Mouse (Mus musculus) heart, adult 10 weeks (tissue): Measurements from ENCODE around the gene Mycbpap. TPM values are rescaled to one million over a fixed set of nuclear protein-coding genes. Genes with fewer than 3 reads are reported as not detected.

Experiments used
- polyA plus RNA-seq: library from polyadenylated mRNA; stranded (reverse); fragments of 350-450 nt; fragmentation: Illumina TruSeq; extraction: RNeasy Lipid Tissue Mini Kit (QIAGEN cat#74804); gene quantifications from one replicate; pipeline ENCODE4 v1.2.3, GENCODE M21; 2014; ENCODE audit warnings: low read depth, low replicate concordance

Gene Mycbpap
- polyA plus RNA-seq: 0.42 TPM

DNA sequence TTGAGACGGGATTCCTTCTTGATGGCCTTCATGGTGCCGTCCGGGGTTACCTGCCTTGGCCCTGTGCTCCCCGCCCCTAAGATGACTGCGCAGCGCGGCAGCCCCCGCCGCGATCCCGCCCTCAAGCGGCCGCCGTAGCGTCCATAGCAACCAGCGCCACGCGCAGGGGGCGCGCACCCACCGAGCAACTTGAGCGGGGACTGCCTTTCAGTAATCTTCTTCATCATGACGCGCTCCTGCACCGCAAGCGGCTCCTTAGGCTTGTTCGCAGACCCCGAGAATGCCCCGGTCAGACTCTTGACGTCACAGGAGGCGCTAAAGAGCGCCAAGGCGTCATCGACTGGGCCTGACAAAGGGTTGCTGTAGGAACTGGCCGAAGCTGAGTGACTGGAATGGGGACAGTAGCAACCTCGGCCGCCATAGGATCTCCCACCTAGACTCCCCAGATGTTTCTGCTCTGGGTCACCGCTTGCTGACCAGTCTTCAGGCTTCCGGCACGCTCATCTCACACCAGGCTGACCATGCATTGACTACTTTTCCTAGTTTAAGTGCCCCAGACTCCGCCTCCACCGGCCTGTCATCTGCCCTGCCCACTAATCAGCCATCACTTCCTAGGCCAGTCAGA lies at the start of gene Mycbpap:
Gene Mycbpap (minus strand): TSS at position 524 of the 625 bp plus-strand sequence.

DNA sequence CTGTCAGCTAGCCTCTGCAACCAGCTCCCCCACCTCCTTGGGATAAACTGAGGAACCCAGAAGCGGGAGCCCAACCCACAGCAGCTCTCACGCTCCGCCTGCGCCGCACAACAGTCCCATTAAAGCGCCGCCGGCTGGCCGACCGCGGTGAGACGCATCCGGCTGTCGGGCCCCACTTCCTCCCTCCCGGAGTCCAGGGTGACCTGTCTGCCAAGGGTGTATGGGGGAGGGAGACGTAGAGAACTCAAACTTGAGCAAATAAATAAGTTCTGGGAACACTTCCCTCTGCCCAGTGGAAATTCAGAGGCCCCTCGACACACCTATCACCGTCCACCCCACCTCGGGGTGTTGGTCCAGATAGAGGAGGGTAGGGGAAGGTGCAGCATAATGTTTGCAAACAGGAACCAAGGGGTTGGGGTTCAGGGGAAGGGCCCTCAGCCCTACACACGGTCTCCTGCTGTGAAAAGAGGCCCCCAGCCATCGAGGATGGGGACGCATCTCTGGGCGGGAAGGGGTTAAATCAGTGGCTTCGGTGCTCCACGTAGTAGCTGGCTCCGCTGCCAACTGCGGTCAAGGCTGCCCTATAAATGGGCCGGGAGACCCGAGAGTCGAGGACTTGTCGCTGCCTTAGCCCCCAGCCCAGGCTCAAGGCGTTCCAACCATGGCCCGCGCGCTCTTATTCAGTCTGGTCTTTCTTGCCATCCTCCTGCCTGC lies 43.1 kb upstream of the Mycbpap start, which contains the start of gene Chad:
Gene Chad (plus strand): TSS at position 611 of the 714 bp plus-strand sequence.

GRCm38 (mm10) chr11:94548888-94549690 lies 27.5 kb upstream of the Mycbpap start, which contains the start of gene Rsad1:
Gene Rsad1 (minus strand): TSS chr11:94549255.

DNA sequence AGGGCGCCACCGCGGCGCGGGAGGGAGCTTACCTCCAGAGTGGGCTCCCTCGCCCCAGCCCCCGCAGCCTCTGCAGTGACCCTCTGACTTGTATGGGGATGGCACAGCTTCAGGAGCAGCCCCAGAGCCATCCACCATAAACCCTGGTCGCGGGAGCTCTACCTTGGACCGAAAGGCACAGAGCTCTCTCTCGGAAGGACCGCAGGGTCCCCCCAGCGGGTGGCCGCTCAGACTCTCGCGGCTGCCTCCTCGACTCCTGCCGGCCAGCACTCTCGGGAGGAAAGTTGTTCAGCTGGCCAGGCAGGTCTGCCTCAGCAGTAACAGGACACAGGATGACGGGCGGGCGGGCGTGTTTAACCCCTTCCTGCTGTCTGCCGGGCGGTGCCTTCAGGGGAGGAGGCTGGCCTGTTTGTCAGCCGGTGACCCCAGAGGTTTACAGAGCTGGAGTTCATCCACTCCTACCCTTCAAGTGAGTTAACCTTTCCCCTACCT lies 21.8 kb downstream of the Mycbpap start, which contains the start of gene Epn3:
Gene Epn3 (minus strand): TSS at position 314 of the 492 bp plus-strand sequence.

GRCm38 (mm10) chr11:94486001-94486400 lies 35.5 kb downstream of the Mycbpap start, which contains the start of gene Spata20:
Gene Spata20 (minus strand): TSS chr11:94486179.

DNA sequence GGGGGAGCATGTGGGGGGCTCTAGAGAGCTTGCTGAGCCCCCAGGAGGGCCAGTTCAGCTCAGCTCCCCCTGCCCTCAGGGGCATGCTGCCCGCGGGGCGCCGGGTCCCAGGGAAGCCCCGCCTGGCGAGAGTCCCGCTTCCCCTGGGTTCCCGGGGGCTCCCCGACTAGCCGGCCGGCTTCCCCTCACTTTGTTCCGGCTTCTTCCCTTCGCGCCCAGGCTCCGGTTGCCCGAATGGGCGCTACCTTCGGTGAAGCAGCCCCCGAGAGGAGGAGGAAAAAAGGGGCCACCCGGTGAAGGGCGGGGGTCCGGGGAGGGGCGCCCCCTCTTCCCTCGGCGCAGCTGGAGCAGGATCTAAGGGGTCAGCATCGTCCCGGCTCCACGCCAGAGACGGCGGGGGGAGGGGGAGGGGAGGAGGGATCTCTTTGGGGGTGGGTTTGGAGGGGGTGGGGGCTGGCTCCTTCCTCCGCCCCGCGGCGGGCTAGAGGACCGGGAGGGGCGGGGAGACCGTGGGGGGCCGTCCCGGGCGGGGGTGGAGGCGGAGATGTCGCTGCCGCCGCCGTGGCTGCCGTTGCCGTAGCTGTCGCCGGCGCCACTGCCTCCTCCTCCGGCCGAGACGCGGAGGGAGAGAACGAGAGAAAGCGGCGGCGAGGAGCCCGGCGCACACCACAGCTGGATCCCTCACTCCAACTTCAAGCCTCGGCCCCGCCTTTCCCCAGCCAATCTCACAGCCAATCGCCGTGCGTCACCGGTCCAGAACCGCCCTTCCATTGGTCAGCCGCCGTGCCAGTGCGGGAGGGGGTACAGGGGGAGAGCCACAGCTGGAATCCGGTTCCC lies 47.6 kb downstream of the Mycbpap start, which contains the start of gene Cacna1g:
Gene Cacna1g (minus strand): TSS at position 492 of the 837 bp plus-strand sequence.

Other genes with a start within 250 kb of the Mycbpap start
- not detected for gene Gm21885, start 239.9 kb downstream of the Mycbpap start, polyA plus RNA-seq
- gene Luc7l3, start 199.8 kb downstream of the Mycbpap start, polyA plus RNA-seq: 70.5 TPM
- gene Ankrd40, start 193.7 kb downstream of the Mycbpap start, polyA plus RNA-seq: 316 TPM
- gene Abcc3, start 128.7 kb downstream of the Mycbpap start, polyA plus RNA-seq: 1.2 TPM
- gene Cacna1g, start 47.5 kb downstream of the Mycbpap start, polyA plus RNA-seq: 28.5 TPM
- gene Spata20, start 35.6 kb downstream of the Mycbpap start, polyA plus RNA-seq: 0.21 TPM
- 22.0 TPM for gene Epn3, start 21.8 kb downstream of the Mycbpap start, polyA plus RNA-seq
- 8.5 TPM for gene Rsad1, start 27.5 kb upstream of the Mycbpap start, polyA plus RNA-seq
- 3.3 TPM for gene Chad, start 43.3 kb upstream of the Mycbpap start, polyA plus RNA-seq
- gene Acsf2, start 80.1 kb upstream of the Mycbpap start, polyA plus RNA-seq: 24.4 TPM
- 32.7 TPM for gene Lrrc59, start 108.0 kb upstream of the Mycbpap start, polyA plus RNA-seq
- 77.7 TPM for gene Mrpl27, start 132.0 kb upstream of the Mycbpap start, polyA plus RNA-seq
- gene Eme1, start 132.2 kb upstream of the Mycbpap start, polyA plus RNA-seq: not detected
- 8.4 TPM for gene Xylt2, start 155.8 kb upstream of the Mycbpap start, polyA plus RNA-seq
- gene Gm11541, start 182.8 kb upstream of the Mycbpap start, polyA plus RNA-seq: not detected
- gene Cdc34b, start 220.0 kb upstream of the Mycbpap start, polyA plus RNA-seq: not detected